Mouse (Mus musculus): ENCODE measurements around the gene Mospd2. TPM values are rescaled to one million over a fixed set of nuclear protein-coding genes. Genes with fewer than 3 reads are reported as not detected.

The Mospd2 gene
- polyA plus RNA-seq, 1 experiment: 3.7 TPM

- TF ChIP-seq MYOG (IDR thresholded peaks at IDR 0.05; ENCODE audit: control insufficient read depth, extremely low read depth, insufficient read length) (no peak), CEBPB (IDR thresholded peaks at IDR 0.05; ENCODE audit: low read depth) (no peak), FOSL1 (IDR thresholded peaks at IDR 0.05; ENCODE audit: insufficient read depth, low read length, poor library complexity, severe bottlenecking) (no peak)
- H3K36me3 ChIP-seq (ENCODE audit: control insufficient read depth, insufficient read depth): peaks cover 4% of the 10 kb centered on the region
- H3K79me2 ChIP-seq (ENCODE audit: control insufficient read depth, insufficient read depth): peaks cover 8% of the 10 kb centered on the region
- H3K4me3 ChIP-seq (ENCODE audit: insufficient read depth, poor library complexity, severe bottlenecking): no peak overlapping the region
- peaks cover 12% of the 10 kb centered on the region for H3K79me3 ChIP-seq (ENCODE audit: low read depth)
- no peaks in the 10 kb centered on the region for H3K27me3 ChIP-seq (ENCODE audit: control insufficient read depth, insufficient read depth, insufficient read length)
- H3ac ChIP-seq (ENCODE audit: control insufficient read depth, insufficient read length, low read depth): no peak overlapping the region
Measured at GRCm38 (mm10) chrX:164965750-164966448, 14.3 kb downstream of the Mospd2 start.

- TF ChIP-seq MYOD1 (IDR thresholded peaks at IDR 0.05; ENCODE audit: control insufficient read depth, insufficient read length, low read depth) (no peak), MAX (IDR thresholded peaks at IDR 0.05) (no peak), USF1 (IDR thresholded peaks at IDR 0.05; ENCODE audit: low read depth) (no peak)
- no peaks in the 10 kb centered on the region for H3K27me3 ChIP-seq (ENCODE audit: control insufficient read depth, insufficient read depth, insufficient read length)
Measured at GRCm38 (mm10) chrX:164952601-164953375, 27.4 kb downstream of the Mospd2 start.

DNA sequence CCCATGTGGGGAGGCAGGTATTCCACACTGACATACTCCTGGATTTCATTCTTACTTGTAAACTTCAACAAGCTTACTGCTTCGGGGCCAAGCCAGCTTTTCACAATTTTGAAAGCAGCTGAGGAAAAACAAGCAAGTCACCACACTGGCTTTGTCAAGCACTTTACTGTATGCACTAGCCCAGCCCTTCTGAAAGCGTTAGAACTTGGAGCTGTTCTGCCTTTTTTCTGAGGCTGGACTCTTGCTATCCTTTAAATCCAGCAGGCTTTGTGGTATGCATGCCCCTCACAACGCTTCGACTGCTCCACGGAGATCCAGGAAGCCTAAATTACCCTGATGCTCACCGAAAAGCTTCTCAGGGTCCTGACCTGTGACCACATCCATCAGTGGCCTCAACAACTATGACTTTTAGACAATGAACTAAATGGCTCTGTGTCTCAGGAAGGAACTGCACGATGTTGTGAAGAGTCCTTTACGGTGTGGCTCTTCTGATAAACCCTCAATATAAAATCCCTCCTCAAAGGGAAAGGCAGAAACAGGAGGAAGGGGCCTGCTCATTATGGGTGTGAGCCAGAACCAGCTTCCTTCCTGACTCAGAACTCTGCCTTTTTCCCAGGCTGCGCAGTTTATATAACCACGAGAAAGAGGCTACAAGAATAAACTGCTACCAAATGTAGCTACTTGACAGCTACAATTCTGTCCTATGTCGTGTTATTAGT is 28.2 kb downstream of the Mospd2 start:
- H3ac ChIP-seq (ENCODE audit: control insufficient read depth, insufficient read length, low read depth): no peak overlapping the region
- no peaks in the 10 kb centered on the region for H3K79me3 ChIP-seq (ENCODE audit: low read depth)
- no peaks in the 10 kb centered on the region for H3K36me3 ChIP-seq (ENCODE audit: control insufficient read depth, insufficient read depth)
- TF ChIP-seq USF1 (IDR thresholded peaks at IDR 0.05; ENCODE audit: low read depth): no peak
- no peak for TF ChIP-seq MAX (IDR thresholded peaks at IDR 0.05)
- no peak overlapping the region for H3K4me3 ChIP-seq (ENCODE audit: insufficient read depth, poor library complexity, severe bottlenecking)
- H3K27me3 ChIP-seq (ENCODE audit: control insufficient read depth, insufficient read depth, insufficient read length): no peaks in the 10 kb centered on the region
- H3K79me2 ChIP-seq (ENCODE audit: control insufficient read depth, insufficient read depth): no peaks in the 10 kb centered on the region

More at GRCm38 (mm10) chrX:164952601-164953375, 27.4 kb downstream of the Mospd2 start:
- no peaks in the 10 kb centered on the region for H3K36me3 ChIP-seq (ENCODE audit: control insufficient read depth, insufficient read depth)
- H3K79me2 ChIP-seq (ENCODE audit: control insufficient read depth, insufficient read depth): no peaks in the 10 kb centered on the region
- no peak overlapping the region for H3ac ChIP-seq (ENCODE audit: control insufficient read depth, insufficient read length, low read depth)
- no peak overlapping the region for H3K4me3 ChIP-seq (ENCODE audit: insufficient read depth, poor library complexity, severe bottlenecking)
- H3K79me3 ChIP-seq (ENCODE audit: low read depth): no peaks in the 10 kb centered on the region

DNA sequence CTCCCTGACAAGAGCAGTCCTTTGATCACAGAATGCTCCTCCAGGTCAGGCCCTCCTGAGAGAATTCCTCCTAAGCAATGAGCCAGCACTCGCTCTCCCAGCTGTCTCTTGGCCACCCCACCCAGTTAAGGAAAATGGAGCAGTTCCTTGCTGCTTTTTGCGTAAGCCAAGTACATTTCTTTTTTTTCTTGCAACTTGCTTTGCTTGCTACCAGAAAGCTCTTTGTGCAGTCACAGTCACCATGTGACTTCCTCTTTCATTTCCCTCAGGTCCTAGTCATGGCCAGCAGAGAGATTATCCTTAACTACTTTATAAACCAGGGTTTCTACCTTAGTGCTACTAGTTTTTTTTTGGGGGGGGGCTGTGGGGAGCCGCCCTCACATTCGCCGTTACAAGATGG is 38.6 kb downstream of the Mospd2 start:
- peaks cover 6% of the 10 kb centered on the region for H3K36me3 ChIP-seq (ENCODE audit: control insufficient read depth, insufficient read depth)
- no peak for TF ChIP-seq MYOD1 (IDR thresholded peaks at IDR 0.05; ENCODE audit: control insufficient read depth, insufficient read length, low read depth)
- no peak for TF ChIP-seq CEBPB (IDR thresholded peaks at IDR 0.05; ENCODE audit: low read depth)
- no peak for TF ChIP-seq CTCF (IDR thresholded peaks at IDR 0.05; ENCODE audit: control insufficient read depth, insufficient read depth, insufficient read length)
- no peak for TF ChIP-seq MAX (IDR thresholded peaks at IDR 0.05)
- no peak for TF ChIP-seq MYOG (IDR thresholded peaks at IDR 0.05; ENCODE audit: control insufficient read depth, extremely low read depth, insufficient read length)
- no peak for TF ChIP-seq USF1 (IDR thresholded peaks at IDR 0.05; ENCODE audit: low read depth)
- no peak for TF ChIP-seq FOSL1 (IDR thresholded peaks at IDR 0.05; ENCODE audit: insufficient read depth, low read length, poor library complexity, severe bottlenecking)

DNA sequence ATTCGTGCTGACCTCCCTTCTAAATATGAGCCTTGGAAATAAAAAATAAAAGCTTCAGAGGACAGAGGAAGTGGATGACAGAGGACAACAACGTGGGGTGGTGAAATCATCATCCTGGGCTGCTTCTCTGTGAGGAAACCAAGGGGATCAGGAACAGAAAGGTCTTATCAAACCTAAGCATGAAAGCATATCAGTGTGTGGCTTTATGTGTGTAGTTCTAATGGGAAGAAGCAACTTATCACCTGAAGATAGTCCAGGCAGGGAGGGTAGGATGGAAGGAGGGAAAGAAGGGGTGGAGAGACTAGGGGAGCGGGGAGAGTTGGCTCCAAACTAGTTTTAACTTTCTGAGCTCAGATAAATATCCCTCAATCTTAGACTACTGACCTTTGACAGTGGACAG is 67.2 kb downstream of the Mospd2 start:
- Histone ChIP-seq H3K27me3 (ENCODE audit: control insufficient read depth, insufficient read depth, insufficient read length) (no peaks in the 10 kb centered on the region), H3K4me3 (ENCODE audit: insufficient read depth, poor library complexity, severe bottlenecking) (no peak overlapping the region), H3K36me3 (ENCODE audit: control insufficient read depth, insufficient read depth) (no peaks in the 10 kb centered on the region), H3K79me3 (ENCODE audit: low read depth) (no peaks in the 10 kb centered on the region), H3K79me2 (ENCODE audit: control insufficient read depth, insufficient read depth) (no peaks in the 10 kb centered on the region), H3ac (ENCODE audit: control insufficient read depth, insufficient read length, low read depth) (no peak overlapping the region)
- TF ChIP-seq MAX (IDR thresholded peaks at IDR 0.05): no peak
- no peak for TF ChIP-seq MYOG (IDR thresholded peaks at IDR 0.05; ENCODE audit: control insufficient read depth, extremely low read depth, insufficient read length)
- no peak for TF ChIP-seq FOSL1 (IDR thresholded peaks at IDR 0.05; ENCODE audit: insufficient read depth, low read length, poor library complexity, severe bottlenecking)
- TF ChIP-seq USF1 (IDR thresholded peaks at IDR 0.05; ENCODE audit: low read depth): no peak
- no peak for TF ChIP-seq CEBPB (IDR thresholded peaks at IDR 0.05; ENCODE audit: low read depth)
- no peak for TF ChIP-seq CTCF (IDR thresholded peaks at IDR 0.05; ENCODE audit: control insufficient read depth, insufficient read depth, insufficient read length)
- no peak for TF ChIP-seq MYOD1 (IDR thresholded peaks at IDR 0.05; ENCODE audit: control insufficient read depth, insufficient read length, low read depth)

More for the DNA sequence above, 38.6 kb downstream of the Mospd2 start:
- Histone ChIP-seq H3K79me3 (ENCODE audit: low read depth) (no peaks in the 10 kb centered on the region), H3K27me3 (ENCODE audit: control insufficient read depth, insufficient read depth, insufficient read length) (no peaks in the 10 kb centered on the region), H3K4me3 (ENCODE audit: insufficient read depth, poor library complexity, severe bottlenecking) (no peak overlapping the region), H3ac (ENCODE audit: control insufficient read depth, insufficient read length, low read depth) (no peak overlapping the region), H3K79me2 (ENCODE audit: control insufficient read depth, insufficient read depth) (no peaks in the 10 kb centered on the region)

Measured in C2C12 (cell line).